Mouse (Mus musculus) embryonic facial prominence, embryonic 14.5 days (tissue): ENCODE data around the gene Fbxo24. TPM values are rescaled to one million over a fixed set of nuclear protein-coding genes. Genes with fewer than 3 reads are reported as not detected.

ENCODE experiments used
- ATAC-seq: fragments of 200-750 bp; cut with Nextera tagmentation; 2 replicates; pipeline ENCODE4 v1.8.0; 2017; ENCODE audit warnings: low read depth, moderate number of reproducible peaks, moderate TSS enrichment
- DNase-seq: peaks from one replicate; pipeline ENCODE4 v3.0.0-alpha.2; 2015; ENCODE audit warnings: low spot score
- H3K27ac ChIP-seq: fragments of 300-500 bp; sonication (generic); replicated peaks from 2 replicates; pipeline ENCODE4 v1.5.1; 2014; ENCODE audit warnings: low read depth, mild to moderate bottlenecking, low read length, moderate library complexity
- H3K27me3 ChIP-seq: fragments of 300-500 bp; sonication (generic); replicated peaks from 2 replicates; pipeline ENCODE4 v1.6.1; 2014; ENCODE audit warnings: low read length; ENCODE audit not compliant: control insufficient read depth, insufficient read depth
- H3K36me3 ChIP-seq: fragments of 300-500 bp; sonication (generic); 2 replicates; pipeline ENCODE4 v1.6.1; 2014; ENCODE audit warnings: low read length, mixed read lengths; ENCODE audit not compliant: control insufficient read depth, insufficient read depth
- H3K4me1 ChIP-seq: fragments of 300-500 bp; sonication (generic); 2 replicates; pipeline ENCODE4 v1.6.1; 2014; ENCODE audit warnings: antibody characterized with exemption, low read length; ENCODE audit not compliant: control insufficient read depth, insufficient read depth
- H3K4me2 ChIP-seq: fragments of 300-500 bp; sonication (generic); 2 replicates; pipeline ENCODE4 v1.6.1; 2014; ENCODE audit warnings: low read depth, mild to moderate bottlenecking, low read length, moderate library complexity, mixed read lengths
- H3K4me3 ChIP-seq: fragments of 300-500 bp; sonication (generic); 2 replicates; pipeline ENCODE4 v1.5.1; 2014; ENCODE audit warnings: low read depth, mild to moderate bottlenecking, low read length
- H3K9ac ChIP-seq: fragments of 300-500 bp; sonication (generic); 2 replicates; pipeline ENCODE4 v1.6.1; 2014; ENCODE audit warnings: low read depth, mild to moderate bottlenecking, low read length, moderate library complexity, mixed read lengths
- H3K9me3 ChIP-seq: fragments of 300-500 bp; sonication (generic); 2 replicates; pipeline ENCODE4 v1.6.1; 2016; ENCODE audit warnings: low read length; ENCODE audit not compliant: control insufficient read depth
- WGBS: fragments of 180-500 bp; shearing (Covaris S2); extraction: QIAGEN DNeasy Blood & Tissue Kit; methylation state at CpG from one replicate; pipeline ENCODE4 v1.1.7; 2014; 5-methylcytosine and 5-hydroxymethylcytosine counted together
- polyA plus RNA-seq: library from polyadenylated mRNA; unstranded; fragments of >200 nt; fragmentation: Nextera tagmentation; extraction: Ambion mirVana; gene quantifications from 2 replicates; pipeline ENCODE4 v1.2.1, GENCODE M21; 2014

The Fbxo24 gene
- polyA plus RNA-seq, 1 experiment from 2014 or later = 0.10 TPM

GRCm38 (mm10) chr5:137663057-137663456, 34.3 kb upstream of the Fbxo24 start:
- Histone ChIP-seq H3K9ac (no peak overlapping the region), H3K4me3 (no peak overlapping the region), H3K9me3 (no peaks in the 10 kb centered on the region), H3K36me3 (peaks cover 64% of the 10 kb centered on the region), H3K4me2 (no peak overlapping the region), H3K4me1 (no peaks in the 10 kb centered on the region), H3K27me3 (no peaks in the 10 kb centered on the region), H3K27ac (no peak overlapping the region)
- DNase-seq = no peak
- no peak for ATAC-seq
- 74% methylated on average over 9 of the region's 9 CpGs for WGBS

DNA sequence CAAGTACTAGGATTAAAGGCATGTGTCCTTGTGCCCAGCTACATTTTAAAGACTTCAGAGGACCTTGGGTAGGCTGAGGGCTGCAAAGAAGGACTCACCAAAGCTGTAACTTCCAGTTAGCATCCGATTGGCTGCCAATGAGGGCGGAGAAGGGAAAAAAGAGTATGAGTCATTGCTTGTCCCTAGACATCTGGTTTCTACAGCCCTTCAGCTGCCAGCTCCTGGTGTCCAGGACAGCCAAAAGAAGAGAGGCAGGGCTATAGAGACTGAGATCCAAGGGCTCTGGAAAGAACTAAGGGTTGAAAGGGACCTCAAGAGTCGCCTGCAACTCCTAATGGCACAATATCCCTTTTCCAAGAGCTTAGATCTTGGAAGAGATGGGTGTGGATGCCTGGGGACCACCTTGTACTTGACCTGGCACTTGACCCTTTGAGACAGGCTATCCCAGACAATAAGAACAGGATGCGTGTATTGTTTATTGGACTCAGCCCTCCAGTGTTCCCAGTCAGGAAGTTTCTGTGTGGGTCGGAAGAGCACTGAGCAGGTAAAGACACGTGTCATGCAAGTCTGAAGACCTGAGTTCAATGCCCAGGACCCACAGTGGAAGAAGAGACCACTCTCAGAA, 31.4 kb upstream of the Fbxo24 start:
- no peaks in the 10 kb centered on the region for H3K27me3 ChIP-seq
- H3K36me3 ChIP-seq = peaks cover 42% of the 10 kb centered on the region
- WGBS = 87% methylated on average over 6 of the region's 6 CpGs

DNA sequence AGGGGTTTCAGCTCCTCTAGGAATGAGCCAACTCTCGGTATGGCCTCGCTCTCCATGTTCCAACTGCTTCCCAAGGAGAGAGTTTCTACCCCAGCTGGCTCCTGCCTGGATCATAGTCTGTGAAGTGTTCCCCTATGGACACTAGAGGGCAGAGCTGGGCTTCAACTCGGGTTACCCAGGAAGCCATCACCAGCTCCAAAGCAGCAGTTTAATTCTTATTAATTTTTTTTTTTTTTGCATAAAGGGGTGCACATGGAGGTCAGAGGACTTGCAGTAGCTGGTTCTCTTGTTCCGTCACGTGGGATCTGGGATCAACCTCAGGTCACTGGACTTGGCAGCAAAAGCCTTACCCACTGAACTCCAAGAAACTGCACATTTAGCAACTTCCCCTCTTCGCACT, 28.2 kb upstream of the Fbxo24 start:
- H3K27me3 ChIP-seq = no peaks in the 10 kb centered on the region
- H3K4me2 ChIP-seq = no peak overlapping the region
- H3K27ac ChIP-seq = no peak overlapping the region
- H3K4me1 ChIP-seq = no peaks in the 10 kb centered on the region
- peak; percentile 87 for DNase-seq
- ATAC-seq = peak; percentile 72
- no peak overlapping the region for H3K9ac ChIP-seq
- WGBS = 30% methylated on average over 6 of the region's 6 CpGs
- peaks cover 21% of the 10 kb centered on the region for H3K36me3 ChIP-seq
- H3K9me3 ChIP-seq = no peaks in the 10 kb centered on the region
- no peak overlapping the region for H3K4me3 ChIP-seq

More for the DNA sequence above, 31.4 kb upstream of the Fbxo24 start:
- H3K9me3 ChIP-seq = no peaks in the 10 kb centered on the region
- no peak overlapping the region for H3K4me2 ChIP-seq
- H3K4me1 ChIP-seq = no peaks in the 10 kb centered on the region
- no peak for ATAC-seq
- DNase-seq = no peak
- no peak overlapping the region for H3K9ac ChIP-seq
- H3K27ac ChIP-seq = no peak overlapping the region
- H3K4me3 ChIP-seq = no peak overlapping the region

- no peak overlapping the region for H3K9ac ChIP-seq
- no peak overlapping the region for H3K4me3 ChIP-seq
- peaks cover 7% of the 10 kb centered on the region for H3K36me3 ChIP-seq
- no peaks in the 10 kb centered on the region for H3K27me3 ChIP-seq
- DNase-seq = no peak
- no peaks in the 10 kb centered on the region for H3K9me3 ChIP-seq
- ATAC-seq = no peak
- H3K27ac ChIP-seq = no peak overlapping the region
- no peak overlapping the region for H3K4me2 ChIP-seq
- H3K4me1 ChIP-seq = peaks cover 5% of the 10 kb centered on the region; the same call in 1 of the 2 replicates
- 76% methylated on average over 7 of the region's 7 CpGs for WGBS
Observed at GRCm38 (mm10) chr5:137654746-137655145, 25.9 kb upstream of the Fbxo24 start.

- H3K27ac ChIP-seq = no peak overlapping the region
- H3K27me3 ChIP-seq = no peaks in the 10 kb centered on the region
- no peak overlapping the region for H3K9ac ChIP-seq
- 90% methylated on average over 10 of the region's 10 CpGs for WGBS
- no peak overlapping the region for H3K4me3 ChIP-seq
- H3K4me1 ChIP-seq = peaks cover 7% of the 10 kb centered on the region; the same call in 1 of the 2 replicates
- ATAC-seq = no peak
- DNase-seq = no peak
- H3K9me3 ChIP-seq = no peaks in the 10 kb centered on the region
- peaks cover 4% of the 10 kb centered on the region; the same call in 1 of the 2 replicates for H3K36me3 ChIP-seq
- no peak overlapping the region for H3K4me2 ChIP-seq
Observed at GRCm38 (mm10) chr5:137653366-137653765, 24.6 kb upstream of the Fbxo24 start.

DNA sequence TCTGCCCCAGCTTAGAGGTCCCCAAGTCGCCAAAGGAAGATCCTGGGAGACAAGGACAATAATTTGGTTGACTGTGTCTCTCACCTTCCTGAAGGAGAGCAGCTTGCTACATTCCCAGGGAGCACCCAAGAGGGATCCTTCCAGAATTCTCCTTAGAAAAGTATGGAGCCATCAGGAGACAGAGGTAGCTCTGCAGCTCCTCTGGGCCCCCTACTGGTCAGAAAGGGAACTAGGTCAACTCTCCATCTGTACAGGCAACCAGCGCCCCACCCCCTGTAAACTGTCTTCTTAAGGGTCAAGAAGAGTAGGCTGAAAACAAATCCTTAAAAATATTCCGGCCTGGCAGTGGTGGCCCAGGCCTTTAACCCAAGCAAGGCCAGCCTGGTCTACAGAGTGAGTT, 23.7 kb upstream of the Fbxo24 start:
- Histone ChIP-seq H3K4me3 (no peak overlapping the region), H3K4me2 (no peak overlapping the region), H3K27ac (no peak overlapping the region), H3K36me3 (peaks cover 4% of the 10 kb centered on the region; the same call in 1 of the 2 replicates), H3K9ac (no peak overlapping the region), H3K27me3 (no peaks in the 10 kb centered on the region), H3K9me3 (no peaks in the 10 kb centered on the region), H3K4me1 (peaks cover 15% of the 10 kb centered on the region)
- peak; percentile 79 for DNase-seq
- no peak for ATAC-seq
- WGBS = 20% methylated on average over 3 of the region's 3 CpGs

GRCm38 (mm10) chr5:137649669-137650571, 21.1 kb upstream of the Fbxo24 start:
- H3K27me3 ChIP-seq = peaks cover 16% of the 10 kb centered on the region
- H3K27ac ChIP-seq = no peak overlapping the region
- no peak overlapping the region; the same call in 1 of the 2 replicates for H3K9ac ChIP-seq
- 17% methylated on average over 18 of the region's 18 CpGs for WGBS
- H3K9me3 ChIP-seq = no peaks in the 10 kb centered on the region
- ATAC-seq = peak; percentile 13; the same call in 1 of the 2 replicates
- peaks cover 4% of the 10 kb centered on the region; the same call in 1 of the 2 replicates for H3K36me3 ChIP-seq
- H3K4me3 ChIP-seq = 0 out of 2 replicates have a peak overlapping the region, but pooled peaks have one; percentile 1
- peaks cover 15% of the 10 kb centered on the region for H3K4me1 ChIP-seq
- peak; percentile 43 for DNase-seq
- H3K4me2 ChIP-seq = no peak overlapping the region

GRCm38 (mm10) chr5:137649251-137649650, 20.4 kb upstream of the Fbxo24 start:
- peaks cover 4% of the 10 kb centered on the region; the same call in 1 of the 2 replicates for H3K36me3 ChIP-seq
- no peaks in the 10 kb centered on the region for H3K9me3 ChIP-seq
- DNase-seq (no peak), ATAC-seq (no peak)
- no peak overlapping the region for H3K9ac ChIP-seq
- H3K4me1 ChIP-seq = peaks cover 15% of the 10 kb centered on the region
- H3K4me3 ChIP-seq = no peak overlapping the region
- H3K4me2 ChIP-seq = no peak overlapping the region
- WGBS = 33% methylated on average over 4 of the region's 4 CpGs
- peaks cover 23% of the 10 kb centered on the region for H3K27me3 ChIP-seq
- H3K27ac ChIP-seq = no peak overlapping the region
